Mouse (Mus musculus) embryonic facial prominence, embryonic 10.5 days (tissue): ENCODE measurements around the gene Ptger4. TPM values are rescaled to one million over a fixed set of nuclear protein-coding genes. Genes with fewer than 3 reads are reported as not detected.

Experiments
- DNase-seq: peaks from one replicate; pipeline ENCODE4 v3.0.0-alpha.2; 2017; ENCODE audit warnings: low spot score
- H3K27ac ChIP-seq: fragments of 300-500 bp; sonication (generic); replicated peaks from 2 replicates; pipeline ENCODE4 v1.5.1; 2016; ENCODE audit warnings: mild to moderate bottlenecking
- H3K27me3 ChIP-seq: fragments of 300-500 bp; sonication (generic); replicated peaks from 2 replicates; pipeline ENCODE4 v1.6.1; 2016; ENCODE audit warnings: low read depth, mild to moderate bottlenecking; ENCODE audit not compliant: poor library complexity, severe bottlenecking
- H3K36me3 ChIP-seq: fragments of 300-500 bp; sonication (generic); replicated peaks from 2 replicates; pipeline ENCODE4 v1.6.1; 2016; ENCODE audit warnings: mild to moderate bottlenecking, moderate library complexity
- H3K4me1 ChIP-seq: fragments of 300-500 bp; sonication (generic); 2 replicates; pipeline ENCODE4 v1.6.1; 2016
- H3K4me3 ChIP-seq: fragments of 300-500 bp; sonication (generic); 2 replicates; pipeline ENCODE4 v1.5.1; 2016; ENCODE audit warnings: mild to moderate bottlenecking, moderate library complexity
- H3K9me3 ChIP-seq: fragments of 300-500 bp; sonication (generic); 2 replicates; pipeline ENCODE4 v1.6.1; 2016; ENCODE audit warnings: mild to moderate bottlenecking
- WGBS: fragments of 180-500 bp; shearing (Covaris S2); methylation state at CpG from one replicate; pipeline ENCODE4 v1.1.7; 2016; 5-methylcytosine and 5-hydroxymethylcytosine counted together
- polyA plus RNA-seq: library from polyadenylated mRNA; unstranded; fragments of >200 nt; fragmentation: Nextera tagmentation; extraction: Ambion mirVana; gene quantifications from 2 replicates; pipeline ENCODE4 v1.2.1, GENCODE M21; 2016

Gene Ptger4
- polyA plus RNA-seq, 1 experiment from 2014 or later: 1.00 TPM

DNA sequence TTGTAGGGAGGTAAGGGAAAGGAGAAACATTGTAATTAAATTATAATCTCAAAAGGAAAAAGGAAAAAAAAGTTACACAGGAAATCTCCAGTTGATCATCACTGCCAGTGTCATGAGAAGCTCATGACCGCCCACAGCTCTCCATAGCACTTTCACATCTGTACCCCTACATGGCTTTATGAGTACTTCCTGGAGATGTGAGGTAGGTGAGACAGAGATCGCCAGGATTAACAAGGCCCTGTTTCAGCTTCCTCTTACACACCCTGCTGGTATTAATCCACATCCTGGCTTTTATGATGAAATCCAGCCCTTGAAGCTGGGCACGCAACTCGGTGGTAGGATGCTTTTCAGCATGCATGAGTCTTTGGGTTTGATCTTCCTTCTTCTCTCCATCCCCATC is 6.2 kb upstream of the Ptger4 start:
- no peaks in the 10 kb centered on the region for H3K9me3 ChIP-seq
- H3K36me3 ChIP-seq: no peaks in the 10 kb centered on the region
- H3K27me3 ChIP-seq: peaks cover 10% of the 10 kb centered on the region
- no peak overlapping the region for H3K27ac ChIP-seq
- H3K4me3 ChIP-seq: no peak overlapping the region
- H3K4me1 ChIP-seq: no peaks in the 10 kb centered on the region
- DNase-seq: no peak
- WGBS: 88% methylated on average over 4 of the region's 4 CpGs

- H3K27ac ChIP-seq: no peak overlapping the region
- peaks cover 32% of the 10 kb centered on the region for H3K4me1 ChIP-seq
- peak overlapping the region; percentile 69 for H3K4me3 ChIP-seq
- whole genome bisulfite sequencing: 6% methylated on average over 40 of the region's 40 CpGs
- peak; percentile 9 for DNase-seq
- H3K9me3 ChIP-seq: no peaks in the 10 kb centered on the region
- H3K27me3 ChIP-seq: peaks cover 66% of the 10 kb centered on the region
- H3K36me3 ChIP-seq: no peaks in the 10 kb centered on the region
Measured at GRCm38 (mm10) chr15:5243036-5243958, 690 bp downstream of the Ptger4 start.

GRCm38 (mm10) chr15:5242241-5243035 is 1.5 kb downstream of the Ptger4 start:
- peak; percentile 60 for DNase-seq
- peak overlapping the region; percentile 51 for H3K27ac ChIP-seq
- no peaks in the 10 kb centered on the region for H3K36me3 ChIP-seq
- peaks cover 32% of the 10 kb centered on the region for H3K4me1 ChIP-seq
- WGBS: 3% methylated on average over 61 of the region's 61 CpGs
- peaks cover 66% of the 10 kb centered on the region for H3K27me3 ChIP-seq
- H3K4me3 ChIP-seq: peak overlapping the region; percentile 69
- H3K9me3 ChIP-seq: no peaks in the 10 kb centered on the region

- 16% methylated on average over 12 of the region's 12 CpGs for WGBS
- no peak overlapping the region; the same call in none of the 2 replicates for H3K27ac ChIP-seq
- peak; percentile 62 for DNase-seq
Measured at GRCm38 (mm10) chr15:5241304-5242201, 2.4 kb downstream of the Ptger4 start.

DNA sequence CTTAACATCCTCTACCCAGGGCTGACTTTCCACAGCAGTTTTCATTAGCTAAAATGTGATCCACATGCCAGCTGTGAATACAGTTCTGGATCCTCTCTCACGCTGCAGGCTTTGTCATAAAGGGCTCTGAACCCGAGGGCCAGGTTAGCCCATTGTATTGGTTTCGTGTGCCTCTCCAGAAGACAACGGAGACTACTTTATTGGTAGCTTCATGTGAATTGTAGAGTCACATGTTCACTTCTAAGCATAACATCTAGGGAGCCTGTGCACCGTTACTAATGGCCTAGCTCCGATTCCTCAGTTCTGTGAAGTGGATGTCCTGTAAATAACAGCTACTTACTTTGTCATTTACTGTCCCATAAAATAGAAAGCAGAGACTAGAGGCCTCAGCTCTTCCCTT is 3.6 kb downstream of the Ptger4 start:
- peaks cover 57% of the 10 kb centered on the region for H3K27me3 ChIP-seq
- no peak for DNase-seq
- 79% methylated on average over 6 of the region's 6 CpGs for WGBS
- peaks cover 34% of the 10 kb centered on the region for H3K4me1 ChIP-seq
- H3K9me3 ChIP-seq: no peaks in the 10 kb centered on the region
- H3K4me3 ChIP-seq: no peak overlapping the region
- no peaks in the 10 kb centered on the region for H3K36me3 ChIP-seq
- no peak overlapping the region for H3K27ac ChIP-seq

More at GRCm38 (mm10) chr15:5241304-5242201, 2.4 kb downstream of the Ptger4 start:
- Histone ChIP-seq H3K9me3 (no peaks in the 10 kb centered on the region), H3K4me3 (peak overlapping the region; percentile 69), H3K27me3 (peaks cover 66% of the 10 kb centered on the region), H3K36me3 (no peaks in the 10 kb centered on the region), H3K4me1 (peaks cover 32% of the 10 kb centered on the region)

DNA sequence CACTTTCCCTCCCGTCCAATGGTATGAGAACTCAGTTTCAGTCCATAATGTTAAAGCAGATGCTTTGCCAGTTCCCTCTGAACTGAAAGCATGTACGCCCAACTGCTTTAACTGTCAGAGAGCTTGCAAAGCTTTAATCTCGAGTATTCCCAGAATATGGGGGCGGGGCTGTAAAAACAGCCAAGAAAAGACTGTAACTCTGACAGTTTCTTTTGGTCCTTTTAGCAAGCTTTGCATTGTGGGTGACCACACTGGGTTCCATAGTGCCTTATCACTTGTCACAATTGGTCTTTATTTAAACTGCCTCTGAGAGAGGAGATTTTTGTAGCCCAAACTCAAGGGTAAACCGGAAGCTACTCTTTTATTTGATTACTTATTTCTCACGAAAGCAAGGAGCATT is 4.1 kb downstream of the Ptger4 start:
- 75% methylated on average over 6 of the region's 6 CpGs for WGBS
- no peak for DNase-seq
- Histone ChIP-seq H3K4me1 (peaks cover 37% of the 10 kb centered on the region), H3K9me3 (no peaks in the 10 kb centered on the region), H3K36me3 (no peaks in the 10 kb centered on the region), H3K27me3 (peaks cover 53% of the 10 kb centered on the region), H3K4me3 (no peak overlapping the region), H3K27ac (no peak overlapping the region)

DNA sequence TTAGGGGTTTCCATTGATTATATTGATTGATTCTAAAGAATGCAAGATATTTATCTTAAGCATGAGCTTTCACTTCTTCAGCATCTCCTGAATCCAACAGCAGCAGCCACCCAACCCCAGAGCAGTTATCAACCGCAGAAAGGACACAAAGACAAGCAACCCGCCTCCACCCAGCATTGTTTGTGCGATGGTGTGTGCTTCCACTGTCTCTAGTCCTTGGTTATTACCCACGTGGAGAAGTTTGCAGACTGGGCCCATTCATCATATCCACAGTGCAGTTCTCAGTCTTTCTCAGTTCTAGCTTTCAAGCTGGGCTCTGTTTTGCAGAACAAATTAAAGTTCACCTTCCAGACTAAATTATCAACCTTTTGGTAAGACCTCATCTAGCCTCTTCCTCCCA is 4.6 kb downstream of the Ptger4 start:
- H3K27ac ChIP-seq: no peak overlapping the region
- H3K4me1 ChIP-seq: peaks cover 33% of the 10 kb centered on the region
- no peaks in the 10 kb centered on the region for H3K9me3 ChIP-seq
- WGBS: 79% methylated on average over 4 of the region's 4 CpGs
- peaks cover 47% of the 10 kb centered on the region for H3K27me3 ChIP-seq
- no peak for DNase-seq
- no peaks in the 10 kb centered on the region for H3K36me3 ChIP-seq
- no peak overlapping the region for H3K4me3 ChIP-seq

DNA sequence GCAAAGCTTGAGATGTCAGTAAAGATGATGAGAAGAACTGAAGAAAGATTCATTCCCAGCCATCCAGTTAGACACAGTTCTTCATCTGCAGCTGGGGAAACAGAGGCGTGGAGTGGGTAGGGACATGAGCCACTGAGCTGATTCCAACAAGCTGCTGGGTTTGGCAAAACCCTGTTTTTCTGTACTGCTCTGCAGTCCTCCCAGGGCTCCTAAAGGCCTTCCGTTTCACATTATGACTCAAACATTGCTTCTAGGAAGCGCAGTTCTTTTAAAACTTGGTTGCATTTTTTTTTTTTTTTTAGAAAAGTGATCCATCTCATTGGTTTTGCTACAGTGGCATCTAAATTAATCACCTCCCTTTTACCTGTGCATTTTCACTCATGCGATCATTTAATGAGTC is 5.4 kb downstream of the Ptger4 start:
- DNase-seq: no peak
- Histone ChIP-seq H3K4me3 (no peak overlapping the region), H3K27ac (no peak overlapping the region), H3K36me3 (no peaks in the 10 kb centered on the region), H3K27me3 (peaks cover 39% of the 10 kb centered on the region), H3K9me3 (no peaks in the 10 kb centered on the region), H3K4me1 (peaks cover 26% of the 10 kb centered on the region)
- 89% methylated on average over 4 of the region's 4 CpGs for WGBS

GRCm38 (mm10) chr15:5238073-5238472 is 5.9 kb downstream of the Ptger4 start:
- H3K4me3 ChIP-seq: no peak overlapping the region
- peaks cover 21% of the 10 kb centered on the region for H3K4me1 ChIP-seq
- H3K27ac ChIP-seq: no peak overlapping the region
- H3K9me3 ChIP-seq: no peaks in the 10 kb centered on the region
- peaks cover 34% of the 10 kb centered on the region for H3K27me3 ChIP-seq
- no peaks in the 10 kb centered on the region for H3K36me3 ChIP-seq
- 80% methylated on average over 7 of the region's 7 CpGs for WGBS
- no peak for DNase-seq

GRCm38 (mm10) chr15:5237012-5237660 is 6.9 kb downstream of the Ptger4 start:
- H3K36me3 ChIP-seq: no peaks in the 10 kb centered on the region
- H3K9me3 ChIP-seq: no peaks in the 10 kb centered on the region
- H3K27ac ChIP-seq: no peak overlapping the region
- no peak for DNase-seq
- peaks cover 25% of the 10 kb centered on the region for H3K27me3 ChIP-seq
- H3K4me3 ChIP-seq: no peak overlapping the region
- WGBS: 81% methylated on average over 7 of the region's 7 CpGs
- peaks cover 12% of the 10 kb centered on the region for H3K4me1 ChIP-seq

- peak; percentile 76 for DNase-seq
- Histone ChIP-seq H3K36me3 (no peaks in the 10 kb centered on the region), H3K9me3 (no peaks in the 10 kb centered on the region), H3K27me3 (peaks cover 19% of the 10 kb centered on the region), H3K27ac (no peak overlapping the region), H3K4me1 (peaks cover 6% of the 10 kb centered on the region), H3K4me3 (no peak overlapping the region)
- WGBS: 19% methylated on average over 6 of the region's 6 CpGs
Measured at GRCm38 (mm10) chr15:5236538-5236937, 7.4 kb downstream of the Ptger4 start.
